Mouse (Mus musculus): ENCODE measurements around the gene Apmap.
A peak's percentile ranks its signal among the peaks of the same experiment; 100 is the strongest.

The Apmap gene

DNA sequence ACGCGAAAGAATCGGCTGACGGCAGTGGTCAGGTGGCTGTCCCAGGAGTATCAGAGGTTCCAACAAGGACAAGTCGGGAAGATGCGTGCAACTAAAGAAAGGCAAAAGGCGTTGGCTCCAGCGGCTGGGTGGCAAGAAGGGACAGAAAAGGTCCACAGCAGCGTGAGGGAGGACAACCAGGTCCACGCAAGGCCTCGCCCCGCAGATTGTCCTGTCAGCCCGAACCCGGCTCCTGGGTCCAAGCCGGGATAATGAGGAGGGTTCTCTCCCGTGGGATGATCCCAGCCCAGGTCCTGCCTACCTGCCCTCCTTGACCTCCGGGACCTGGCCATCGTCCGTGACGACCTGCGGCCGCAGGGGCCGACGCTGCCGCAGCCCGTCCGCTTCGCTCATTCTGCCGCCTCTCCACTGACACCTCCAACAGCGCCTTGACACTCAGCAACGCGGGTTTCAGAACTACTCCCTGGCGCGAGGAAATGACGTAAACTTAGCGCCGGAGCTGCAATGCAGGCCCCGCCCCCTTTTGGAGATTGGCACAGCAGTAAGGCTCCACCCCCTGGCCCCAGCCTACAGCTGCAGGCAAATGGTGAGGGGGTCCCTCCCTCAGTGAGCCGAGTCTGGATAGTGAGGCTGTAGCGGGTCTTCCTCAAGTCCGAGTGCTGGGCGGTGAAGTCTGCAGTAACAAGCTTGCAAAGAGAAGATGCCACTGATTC lies at the start of gene Apmap:
TSS of gene Apmap (minus strand) at position 481 of the 713 bp plus-strand sequence.
- DNase-seq (ENCODE audit: low spot score), result peak; percentile 90

DNA sequence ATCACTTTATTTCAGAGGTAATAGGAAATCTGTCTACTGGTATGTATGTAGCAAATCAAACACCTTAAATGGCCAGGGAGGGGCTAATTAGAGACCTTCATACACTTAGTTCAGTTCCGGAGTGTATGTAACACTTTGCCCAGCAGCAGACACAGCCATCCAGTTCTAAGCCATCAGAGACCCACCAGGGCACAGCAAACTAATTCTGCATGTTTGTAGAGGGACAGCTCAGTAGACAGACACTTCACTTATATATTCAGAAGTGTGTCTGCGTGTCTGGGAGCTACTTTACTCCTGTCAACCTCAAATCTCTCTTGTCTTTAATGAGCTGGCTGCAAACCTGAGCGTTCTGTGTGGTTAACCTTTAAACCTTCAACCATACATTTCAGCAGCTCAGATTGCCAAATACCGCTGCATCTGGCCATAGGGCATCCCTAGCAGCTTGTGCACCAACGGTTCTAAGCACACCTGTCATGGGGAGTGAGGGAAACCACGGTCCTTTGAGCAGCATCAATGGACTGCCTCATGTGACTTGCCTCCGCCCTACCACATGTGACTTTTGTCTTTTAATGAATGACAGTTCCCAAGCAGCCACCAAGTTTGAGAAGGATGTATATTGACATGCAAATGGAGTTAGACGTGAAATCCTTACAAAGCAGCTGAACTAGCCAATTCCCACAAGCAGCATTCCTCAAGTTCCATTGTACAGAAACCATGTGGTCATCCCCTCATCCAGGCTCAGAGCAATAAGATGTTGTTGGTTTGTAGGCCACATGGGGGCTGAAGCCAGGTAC lies 48.8 kb upstream of the Apmap start:
- no peak for DNase-seq (ENCODE audit: low spot score)

DNA sequence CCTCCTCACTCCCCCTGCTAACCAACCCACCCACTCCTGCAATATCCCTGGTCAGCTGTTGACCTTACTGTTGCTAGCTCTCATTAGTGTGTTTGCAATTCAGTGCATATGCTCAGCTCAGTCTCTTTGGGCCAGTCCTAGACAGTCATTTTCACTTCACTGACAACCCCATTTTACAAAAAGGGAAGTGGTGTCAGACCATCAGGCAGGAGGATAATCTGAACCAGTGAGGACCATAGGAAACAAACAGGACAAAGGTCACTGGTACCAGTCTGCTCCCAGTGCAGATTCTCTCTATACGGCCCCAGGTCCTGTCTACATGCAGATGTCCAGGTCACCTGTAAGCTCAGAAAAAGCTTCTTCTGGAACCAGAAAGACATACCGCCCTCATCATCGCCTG lies 47.7 kb upstream of the Apmap start:
- DNase-seq (ENCODE audit: low spot score), result no peak

DNA sequence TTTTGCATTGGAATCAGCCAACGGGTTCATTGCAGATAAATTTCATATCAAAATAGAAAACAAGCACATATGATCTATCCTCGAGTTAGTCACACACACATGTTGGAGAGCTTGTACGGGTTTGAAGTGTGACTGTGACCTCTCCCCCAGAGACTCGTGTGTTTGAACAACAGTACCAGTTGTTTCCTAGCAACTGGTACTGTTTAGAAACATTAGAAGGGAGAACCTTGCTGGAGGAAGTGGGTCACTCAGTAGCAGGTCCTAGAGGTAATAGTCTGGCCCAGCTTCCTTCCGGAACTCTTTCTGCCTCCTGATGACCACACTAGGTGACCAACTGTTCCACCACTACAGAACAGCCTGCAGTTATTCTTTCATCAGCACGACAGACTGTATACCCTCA lies 46.9 kb upstream of the Apmap start:
- DNase-seq (ENCODE audit: low spot score), result no peak

DNA sequence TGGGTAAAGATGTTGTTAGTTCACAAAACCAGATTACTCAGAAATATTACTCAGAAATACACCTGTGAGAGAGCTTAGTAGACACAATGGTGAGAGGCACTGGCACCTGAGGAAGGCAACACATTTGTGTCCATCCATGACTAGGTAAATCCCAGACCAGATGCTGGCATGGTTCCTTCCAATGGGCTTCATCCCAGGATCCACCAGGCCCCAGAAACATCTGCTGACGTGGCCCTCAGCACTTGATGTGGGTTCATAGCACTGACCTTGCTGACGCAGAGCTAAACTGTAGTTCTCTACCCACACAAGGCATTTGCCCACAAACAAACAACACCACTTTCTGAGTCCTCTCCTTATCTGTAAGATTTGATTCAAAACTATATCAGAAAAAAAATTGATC lies 46.4 kb upstream of the Apmap start:
- DNase-seq (ENCODE audit: low spot score), result no peak

DNA sequence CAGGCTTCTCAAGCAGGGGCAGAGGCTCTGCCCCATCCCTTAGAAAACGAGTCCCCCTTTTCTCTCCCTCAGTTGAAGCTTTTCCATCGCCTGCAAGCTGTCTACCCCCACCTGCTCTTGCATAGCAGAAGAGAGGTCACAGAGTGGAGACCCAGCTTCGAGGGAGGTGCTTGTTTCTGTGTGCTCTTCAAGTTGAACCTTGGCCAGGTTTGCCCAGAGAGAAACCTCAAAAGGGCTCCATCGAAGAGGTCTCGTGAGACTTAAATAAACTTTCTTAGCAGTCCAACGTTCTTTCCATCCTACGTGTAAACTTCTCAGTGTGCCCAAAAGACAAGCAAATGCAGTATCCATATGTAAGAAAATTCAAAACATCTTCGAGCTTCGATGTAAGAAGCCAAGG lies 43.0 kb upstream of the Apmap start:
- DNase-seq (ENCODE audit: low spot score), result no peak

DNA sequence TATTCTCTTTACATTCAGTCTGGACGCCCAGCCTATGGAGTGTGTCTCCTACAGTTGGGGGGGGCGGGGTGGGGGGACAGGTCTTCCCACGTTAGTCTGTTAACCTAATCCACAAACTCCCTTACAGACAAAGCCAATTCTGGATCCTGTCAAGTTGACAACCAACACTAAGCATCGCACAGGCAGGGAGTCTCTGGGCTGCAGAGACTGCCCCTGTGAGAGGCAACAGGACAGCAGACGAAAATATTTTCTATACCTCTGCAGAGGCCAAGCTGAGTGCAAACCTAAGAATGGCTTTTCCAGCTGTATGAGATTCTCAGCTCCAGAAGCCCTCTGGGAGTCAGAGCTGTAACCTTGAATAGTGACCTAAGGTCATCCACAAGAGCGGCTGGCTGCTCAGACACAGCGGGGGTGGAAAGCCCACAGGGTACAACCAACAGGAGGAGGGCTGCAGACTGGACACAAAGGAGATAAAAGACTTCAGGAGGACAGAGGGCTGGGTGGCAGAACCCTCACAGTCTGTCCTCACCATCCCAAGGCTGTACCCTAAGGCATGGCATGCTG lies 42.2 kb upstream of the Apmap start:
- DNase-seq (ENCODE audit: low spot score), result no peak

DNA sequence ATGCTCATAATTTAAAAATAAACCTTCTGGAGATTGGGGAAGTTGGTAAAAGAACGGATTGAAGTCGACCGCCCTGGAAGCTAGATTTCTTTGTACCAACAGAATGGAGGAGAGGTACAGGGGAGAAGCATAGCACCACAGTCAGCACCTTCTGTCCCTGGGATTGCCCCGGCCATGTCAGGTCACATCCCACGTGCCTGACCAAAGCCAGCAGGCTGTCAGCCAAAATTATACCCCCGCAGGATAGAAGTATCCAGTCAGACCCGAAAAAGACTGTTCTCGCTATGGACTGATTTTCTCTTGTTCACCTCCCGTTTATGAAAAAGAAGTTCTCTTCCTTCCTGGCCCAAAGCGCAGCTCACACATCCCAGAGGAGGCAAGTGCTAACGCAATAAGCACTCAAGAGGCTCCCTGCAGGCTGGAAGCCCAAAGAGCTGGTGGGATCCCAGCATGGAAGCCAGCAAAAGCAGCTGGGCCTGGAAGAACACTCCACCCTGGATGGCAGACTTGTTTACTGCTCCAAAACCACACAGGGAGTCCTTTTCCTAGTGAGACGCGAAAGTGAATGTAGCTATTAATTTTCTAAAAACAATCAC lies 40.0 kb upstream of the Apmap start:
- DNase-seq (ENCODE audit: low spot score), result no peak

DNA sequence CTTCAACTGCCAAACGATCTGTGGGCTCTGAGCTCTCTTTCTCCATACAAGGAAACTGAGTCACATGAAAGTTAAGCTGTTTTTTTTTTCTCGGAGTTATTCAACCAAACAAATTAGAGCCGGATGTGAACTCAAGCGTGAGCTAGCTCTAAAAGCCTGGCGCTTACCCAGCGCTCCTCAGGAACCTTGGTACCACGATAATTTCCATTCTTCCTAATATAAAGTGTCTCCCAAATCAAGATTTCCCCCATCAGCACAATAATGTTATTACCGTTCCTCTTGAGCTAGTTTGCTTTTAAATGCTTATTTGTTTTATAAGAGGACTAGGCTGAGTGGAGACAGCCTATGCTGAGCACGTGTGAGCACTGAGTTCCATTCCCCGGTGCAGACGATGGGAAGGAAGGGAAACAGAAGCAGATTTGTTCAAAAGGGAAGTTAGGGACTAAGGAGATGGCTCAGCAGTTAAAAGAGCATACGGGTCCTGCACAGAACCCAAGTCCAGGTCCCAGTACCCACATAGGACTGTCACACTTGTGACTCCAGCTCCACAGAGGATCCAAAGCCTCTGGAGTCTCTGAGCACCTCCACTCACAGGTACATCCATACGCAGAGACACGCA lies 39.4 kb upstream of the Apmap start:
- no peak for DNase-seq (ENCODE audit: low spot score)

DNA sequence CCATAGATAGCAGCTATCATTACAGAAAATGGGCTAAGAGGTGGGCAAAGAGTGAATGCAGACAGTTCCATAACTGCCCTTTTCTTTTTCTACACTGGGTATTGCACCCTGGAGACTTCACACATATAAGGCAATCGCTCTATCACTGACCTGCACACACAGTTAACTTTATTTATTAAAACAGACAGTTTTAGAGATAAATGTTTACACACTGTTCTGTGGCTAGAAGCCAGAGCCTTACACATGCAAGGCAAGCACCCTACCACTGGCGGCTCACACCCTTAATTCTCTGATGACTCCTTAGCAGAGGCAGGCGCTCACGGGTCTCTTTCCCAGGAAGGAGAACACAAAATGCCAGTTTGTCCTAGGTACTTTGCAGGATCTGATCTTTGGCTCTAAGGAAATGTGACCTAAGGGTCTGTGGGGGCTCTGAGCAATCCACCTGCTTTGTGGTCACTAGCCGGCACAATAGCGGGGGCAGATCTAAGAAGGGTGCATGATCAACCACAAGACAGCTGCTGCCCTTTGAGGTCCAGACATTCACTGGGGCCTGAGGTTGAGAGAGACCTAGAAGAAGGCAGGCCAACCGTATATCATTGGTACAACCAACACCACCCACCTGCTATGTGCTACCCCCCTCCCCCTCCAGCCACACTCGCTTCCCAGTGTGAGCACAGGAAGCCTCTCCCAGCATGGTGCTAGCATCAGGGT lies 38.2 kb upstream of the Apmap start:
- no peak for DNase-seq (ENCODE audit: low spot score)

DNA sequence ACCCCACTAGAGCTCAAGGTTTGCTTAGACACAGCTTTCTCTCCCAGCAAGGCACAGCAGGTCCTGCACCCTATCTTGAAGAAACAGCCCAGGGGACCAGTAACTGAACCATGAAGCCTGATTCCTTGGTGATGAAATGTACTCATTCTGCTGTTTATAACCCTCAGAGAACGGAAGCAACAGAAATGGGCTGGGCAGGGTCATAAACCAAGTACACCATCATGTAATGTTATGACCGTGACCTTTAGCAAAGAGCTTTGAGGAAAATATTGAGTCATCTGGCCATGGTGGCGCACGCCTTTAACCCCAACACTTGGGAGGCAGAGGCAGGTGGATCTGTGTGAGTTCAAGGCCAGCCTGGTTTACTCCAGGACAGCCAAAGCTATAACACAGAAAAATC lies 36.9 kb upstream of the Apmap start:
- DNase-seq (ENCODE audit: low spot score), result no peak

DNA sequence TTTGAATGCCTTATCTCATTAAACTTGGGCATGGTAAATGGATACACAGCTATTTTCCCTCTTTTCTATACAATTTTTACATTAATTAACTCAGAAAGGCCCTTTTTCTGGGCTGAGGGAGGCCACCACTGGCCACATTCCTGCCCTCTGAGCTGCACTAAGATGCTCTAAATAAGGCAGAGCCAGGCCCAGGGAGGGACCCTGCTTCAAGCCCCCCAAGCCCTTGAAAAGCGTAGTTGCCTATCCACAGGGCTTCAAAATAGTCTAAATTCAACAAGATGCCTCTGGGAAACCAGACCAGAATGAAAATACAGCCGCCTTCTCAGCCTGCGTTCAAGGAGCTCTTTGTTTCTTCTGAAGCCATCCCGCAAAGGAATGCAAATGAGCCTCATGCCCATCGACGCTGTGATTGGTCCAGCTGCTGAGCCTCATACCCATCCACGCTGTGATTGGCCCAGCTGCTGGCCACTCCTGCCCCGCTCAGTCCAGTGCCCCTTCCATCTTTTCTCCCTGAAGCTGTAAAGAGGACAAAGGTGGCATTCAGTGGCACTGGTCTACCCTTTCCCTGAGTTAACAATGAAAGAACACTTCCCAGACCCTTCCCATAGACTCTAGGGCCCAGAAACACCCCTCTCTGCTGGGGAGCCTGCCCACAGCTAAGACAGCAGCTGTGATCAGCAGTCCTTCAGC lies 35.5 kb upstream of the Apmap start:
- no peak for DNase-seq (ENCODE audit: low spot score)

DNA sequence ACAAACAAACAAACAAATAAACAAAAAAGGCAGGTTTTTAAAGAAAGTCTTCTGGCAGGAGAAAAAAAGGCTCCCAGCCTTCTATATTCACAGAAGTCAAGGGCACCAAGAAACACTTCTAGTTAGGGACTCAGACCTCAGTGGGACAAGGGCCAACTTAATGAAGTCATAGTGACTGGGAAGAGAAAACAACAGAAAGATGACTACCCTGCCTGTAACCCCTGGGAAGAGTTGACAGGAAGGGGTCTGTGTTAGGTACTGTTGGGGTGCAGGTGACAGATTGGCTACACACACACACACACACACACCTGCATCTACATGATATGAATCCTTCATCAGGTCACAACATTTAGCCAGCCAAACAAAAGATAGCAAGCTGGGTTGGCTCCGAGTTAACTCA lies 34.8 kb upstream of the Apmap start:
- DNase-seq (ENCODE audit: low spot score), result no peak

DNA sequence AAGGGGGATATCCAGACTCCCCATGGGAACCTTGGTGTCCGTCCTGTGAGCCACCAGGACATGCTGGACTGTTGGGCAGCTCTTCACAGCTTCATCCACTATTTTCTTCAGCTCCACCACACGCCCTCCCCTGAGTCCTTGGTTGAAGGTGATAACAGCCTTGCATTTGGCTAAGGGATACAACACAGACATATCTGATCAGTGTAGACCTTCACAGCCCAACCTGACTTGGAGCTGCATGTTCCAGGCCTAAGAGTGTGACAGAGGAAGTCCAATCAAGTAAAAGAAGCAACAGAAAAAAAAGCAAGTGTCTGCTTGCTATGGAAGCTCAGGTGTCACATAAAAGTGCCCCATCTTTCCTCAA lies 30.0 kb upstream of the Apmap start:
- DNase-seq (ENCODE audit: low spot score), result peak; percentile 23

DNA sequence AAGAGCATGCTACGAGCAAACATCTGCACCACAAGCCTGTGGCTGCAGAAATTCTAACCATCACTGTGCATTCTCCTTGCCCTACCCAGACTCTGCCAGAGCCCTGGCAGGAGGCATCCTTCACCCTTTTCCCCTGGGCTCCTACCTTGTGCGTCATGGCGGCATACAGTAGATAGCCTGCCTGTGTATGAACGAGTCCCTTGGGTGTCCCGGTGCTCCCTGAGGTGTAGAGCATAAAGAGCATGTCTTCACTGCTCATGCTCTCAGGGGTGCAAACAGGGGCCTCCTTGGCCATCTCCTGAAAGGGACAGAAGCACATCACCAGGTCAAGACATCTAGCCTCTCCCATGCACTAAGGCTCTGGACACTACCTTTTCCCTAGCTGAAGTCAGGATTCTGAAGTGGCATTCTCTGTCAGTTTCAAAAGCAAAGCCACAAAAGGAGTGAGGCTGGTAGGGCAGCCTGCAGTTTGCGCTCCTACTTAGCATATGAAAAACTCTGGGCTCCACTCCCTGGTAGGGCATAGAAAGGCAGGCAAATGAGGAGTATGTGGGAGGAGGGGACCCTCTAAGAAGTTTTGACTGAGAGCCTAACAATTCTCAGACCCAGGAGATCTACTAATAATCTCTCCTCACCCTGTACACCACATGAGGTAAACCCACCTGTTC lies 29.5 kb upstream of the Apmap start:
- no peak for DNase-seq (ENCODE audit: low spot score)

DNA sequence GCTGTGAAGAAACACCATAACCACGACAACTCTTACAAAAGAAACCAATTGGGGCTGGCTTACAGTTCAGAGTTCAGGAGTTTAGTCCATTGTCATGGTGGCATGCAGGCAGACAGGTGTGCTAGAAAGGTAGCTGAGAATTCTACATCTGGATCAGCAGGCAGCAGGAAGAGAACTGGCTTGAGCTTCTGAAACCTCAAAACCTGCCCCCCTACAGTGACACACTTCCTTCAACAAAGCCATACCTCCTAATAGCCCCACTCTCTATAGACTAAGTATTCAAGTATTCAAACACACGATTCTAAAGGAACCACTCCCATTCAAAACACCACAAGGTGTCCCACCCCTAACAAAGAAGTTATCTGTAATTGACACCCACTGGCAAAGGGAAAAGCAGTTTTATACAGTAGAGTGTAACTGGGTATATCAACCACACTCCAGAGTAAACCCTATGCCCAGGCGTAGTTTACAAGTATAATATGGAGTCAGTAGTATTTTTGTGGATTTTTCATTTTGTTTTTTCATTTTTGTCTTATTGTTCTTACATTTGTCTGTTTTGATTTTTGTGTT lies 27.6 kb upstream of the Apmap start:
- no peak for DNase-seq (ENCODE audit: low spot score)

DNA sequence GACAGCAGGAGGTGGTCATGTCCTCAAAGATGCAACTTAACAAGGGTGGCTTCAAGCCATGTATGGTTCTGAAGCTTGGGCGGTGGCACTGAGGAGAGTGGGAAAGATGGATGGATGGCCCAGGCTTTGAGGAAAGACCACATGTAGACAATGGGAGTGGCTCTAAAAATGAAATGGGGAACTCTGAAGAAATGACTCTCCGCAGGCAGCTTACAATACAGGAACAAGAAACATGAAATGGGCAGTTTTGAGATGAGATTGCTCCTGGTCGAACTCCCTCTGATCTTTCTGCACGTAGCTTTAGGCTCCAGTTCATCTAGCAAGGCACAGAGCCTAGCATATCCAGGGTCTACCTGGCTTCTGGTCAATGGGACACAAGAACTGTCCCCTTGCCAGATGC lies 20.9 kb upstream of the Apmap start:
- DNase-seq (ENCODE audit: low spot score), result no peak

DNA sequence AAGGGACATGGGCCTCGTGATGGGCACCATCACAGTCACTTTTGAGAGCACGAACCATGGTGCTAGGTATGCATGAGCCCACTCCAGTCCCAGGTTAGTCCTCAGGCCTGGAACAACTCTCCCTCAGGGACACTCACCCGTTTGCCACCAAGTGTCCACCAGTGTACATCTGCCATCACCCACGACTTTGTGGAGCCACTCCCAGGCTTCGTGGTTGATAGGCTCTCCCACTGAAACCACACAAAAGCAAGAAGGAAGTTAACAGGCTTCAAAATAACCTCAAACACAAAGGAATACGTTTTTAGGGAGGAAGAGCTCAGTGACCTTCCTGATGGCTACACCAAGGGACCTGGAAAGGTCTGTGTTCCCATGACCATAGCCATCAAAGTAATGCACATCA lies 18.8 kb upstream of the Apmap start:
- no peak for DNase-seq (ENCODE audit: low spot score)

DNA sequence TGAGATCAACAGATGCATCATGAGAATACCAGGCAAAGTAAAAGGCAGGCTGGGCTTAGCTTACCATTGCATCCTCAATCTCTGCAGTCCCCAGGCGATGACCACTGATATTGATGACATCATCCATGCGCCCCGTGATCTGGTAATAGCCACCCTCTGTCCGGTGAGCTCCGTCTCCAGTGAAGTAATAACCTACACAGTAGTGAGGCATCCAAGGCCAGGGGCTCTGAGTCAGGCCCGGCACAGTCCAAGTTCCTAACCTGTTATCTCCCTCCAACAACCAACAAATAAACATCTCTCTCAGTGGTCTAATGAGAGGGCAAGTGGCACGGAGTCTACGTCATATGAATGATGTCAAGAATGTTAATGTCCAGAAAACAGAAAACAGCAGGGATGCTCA lies 16.6 kb upstream of the Apmap start:
- no peak for DNase-seq (ENCODE audit: low spot score)

DNA sequence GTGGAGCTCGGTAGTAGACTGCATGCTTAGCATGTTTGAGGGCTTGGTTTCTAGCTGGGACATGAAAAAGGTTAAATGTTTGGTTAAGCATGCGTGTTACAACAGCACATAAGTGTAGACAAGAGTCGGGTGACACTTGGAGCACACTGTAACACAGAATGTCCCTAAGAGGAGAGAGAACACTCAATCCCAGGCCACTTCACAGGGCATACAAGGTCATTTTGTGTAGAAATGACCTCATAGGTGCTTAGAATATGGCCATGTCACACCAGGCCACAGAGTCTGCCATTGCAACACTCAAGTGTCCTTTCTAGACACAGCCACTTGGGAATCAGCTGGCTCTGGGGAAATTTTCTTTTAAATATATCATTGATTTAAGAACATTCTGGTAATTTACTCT lies 15.6 kb upstream of the Apmap start:
- no peak for DNase-seq (ENCODE audit: low spot score)

DNA sequence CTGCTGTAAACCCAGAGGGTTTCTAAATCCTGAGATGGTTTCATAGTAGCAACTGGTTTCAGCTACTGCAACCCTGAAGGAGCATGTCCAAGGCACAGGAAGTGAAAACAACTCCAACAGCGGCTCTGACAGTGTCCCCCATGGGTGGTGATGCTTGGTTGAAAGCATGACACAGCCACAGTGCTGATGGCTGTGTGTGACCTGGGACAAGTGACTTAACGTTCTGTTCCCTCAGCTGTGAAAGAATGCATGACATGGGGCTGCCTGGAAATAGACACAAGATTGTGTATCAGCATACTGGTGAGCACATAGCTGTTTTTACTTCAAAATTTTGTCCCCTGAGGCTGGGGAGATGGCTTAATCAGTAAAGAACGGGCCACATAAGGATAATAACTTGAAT lies 13.3 kb upstream of the Apmap start:
- DNase-seq (ENCODE audit: low spot score), result no peak
